Mouse (Mus musculus) liver, postnatal 0 days (tissue): ENCODE measurements around the gene Pllp.

Experiments
- CTCF ChIP-seq: sonication (generic); IDR thresholded peaks from 2 replicates; pipeline ENCODE4 v1.5.1; 2016; ENCODE audit warnings: antibody characterized with exemption, low read depth
- EP300 ChIP-seq: IDR thresholded peaks from 2 replicates; pipeline ENCODE4 v1.6.1; 2016; ENCODE audit warnings: antibody characterized with exemption, low read depth, mild to moderate bottlenecking

- TF ChIP-seq CTCF (no peak), EP300 (no peak)
Observed at GRCm38 (mm10) chr8:94641183-94641582, 54.9 kb downstream of the Pllp start.
